Mouse (Mus musculus) kidney, adult 2 months (tissue): ENCODE measurements around the gene Hcn2.

Experiments used
- CTCF ChIP-seq: fragments of 200-500 bp; conservative IDR thresholded peaks from 2 replicates; pipeline ENCODE4 v1.5.1; 2011; ENCODE audit warnings: low read depth, mild to moderate bottlenecking, control low read depth, low read length, moderate library complexity, mixed read lengths; ENCODE audit not compliant: insufficient read depth, insufficient read length
- POLR2A ChIP-seq: fragments of 200-500 bp; IDR thresholded peaks from one replicate; pipeline ENCODE4 v1.6.1; 2011; ENCODE audit warnings: low read depth, low read length, control low read depth

DNA sequence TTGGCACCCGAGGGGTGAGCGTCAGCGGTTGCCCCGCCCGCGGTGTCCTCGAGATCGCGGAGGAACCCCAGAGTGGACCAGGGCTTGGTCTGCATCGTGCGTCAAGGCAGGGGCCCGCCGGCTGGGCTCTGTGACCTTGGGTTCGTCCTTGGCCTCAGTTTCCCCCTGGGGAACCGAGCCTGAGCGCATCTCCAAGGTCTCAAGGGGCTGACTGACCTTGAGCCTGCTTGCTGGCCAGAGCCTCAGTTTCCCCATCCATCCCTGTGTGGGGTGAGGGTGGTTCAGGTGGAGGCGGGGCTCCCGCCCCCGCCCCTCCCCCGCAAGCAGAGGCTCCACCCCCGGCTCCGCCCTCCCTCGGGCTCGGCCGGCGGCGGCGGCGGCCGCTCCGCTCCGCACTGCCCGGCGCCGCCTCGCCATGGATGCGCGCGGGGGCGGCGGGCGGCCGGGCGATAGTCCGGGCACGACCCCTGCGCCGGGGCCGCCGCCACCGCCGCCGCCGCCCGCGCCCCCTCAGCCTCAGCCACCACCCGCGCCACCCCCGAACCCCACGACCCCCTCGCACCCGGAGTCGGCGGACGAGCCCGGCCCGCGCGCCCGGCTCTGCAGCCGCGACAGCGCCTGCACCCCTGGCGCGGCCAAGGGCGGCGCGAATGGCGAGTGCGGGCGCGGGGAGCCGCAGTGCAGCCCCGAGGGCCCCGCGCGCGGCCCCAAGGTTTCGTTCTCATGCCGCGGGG lies at the start of gene Hcn2:
- TF ChIP-seq POLR2A (no peak), CTCF (no peak)
